Mouse (Mus musculus) stomach, embryonic 16.5 days (tissue): Measurements from ENCODE around the gene Npw. TPM values are rescaled to one million over a fixed set of nuclear protein-coding genes. Genes with fewer than 3 reads are reported as not detected.
A peak's percentile ranks its signal among the peaks of the same experiment; 100 is the strongest.

Experiments used
- ATAC-seq: fragments of 200-750 bp; cut with Nextera tagmentation; 2 replicates; pipeline ENCODE4 v1.8.0; 2017; ENCODE audit warnings: moderate number of reproducible peaks, moderate TSS enrichment; ENCODE audit not compliant: insufficient read depth, low FRiP score
- H3K27ac ChIP-seq: fragments of 300-500 bp; sonication (generic); 2 replicates; pipeline ENCODE4 v1.5.1; 2014; ENCODE audit warnings: low read length
- H3K27me3 ChIP-seq: fragments of 300-500 bp; sonication (generic); 2 replicates; pipeline ENCODE4 v1.6.1; 2014; ENCODE audit warnings: low read length, control low read depth, mixed read lengths; ENCODE audit not compliant: control insufficient read depth, insufficient read depth
- H3K36me3 ChIP-seq: fragments of 300-500 bp; sonication (generic); 2 replicates; pipeline ENCODE4 v1.6.1; 2014; ENCODE audit warnings: low read length; ENCODE audit not compliant: control insufficient read depth, insufficient read depth
- H3K4me1 ChIP-seq: fragments of 300-500 bp; sonication (generic); 2 replicates; pipeline ENCODE4 v1.6.1; 2014; ENCODE audit warnings: low read length, control low read depth, mixed read lengths; ENCODE audit not compliant: control insufficient read depth, insufficient read depth
- H3K4me2 ChIP-seq: fragments of 300-500 bp; sonication (generic); 2 replicates; pipeline ENCODE4 v1.6.1; 2014; ENCODE audit warnings: low read depth, low read length, mixed read lengths
- H3K4me3 ChIP-seq: fragments of 300-500 bp; sonication (generic); replicated peaks from 2 replicates; pipeline ENCODE4 v1.5.1; 2014; ENCODE audit warnings: mild to moderate bottlenecking, low read length
- H3K9ac ChIP-seq: fragments of 300-500 bp; sonication (generic); 2 replicates; pipeline ENCODE4 v1.6.1; 2014; ENCODE audit warnings: low read length
- H3K9me3 ChIP-seq: fragments of 300-500 bp; sonication (generic); replicated peaks from 2 replicates; pipeline ENCODE4 v1.6.1; 2016; ENCODE audit warnings: low read length, control low read depth; ENCODE audit not compliant: control insufficient read depth
- WGBS: fragments of 180-500 bp; shearing (Covaris S2); extraction: QIAGEN DNeasy Blood & Tissue Kit; methylation state at CpG from one replicate; pipeline ENCODE4 v1.1.7; 2014; 5-methylcytosine and 5-hydroxymethylcytosine counted together
- polyA plus RNA-seq: library from polyadenylated mRNA; unstranded; fragments of >200 nt; fragmentation: Nextera tagmentation; extraction: Ambion mirVana; gene quantifications from 2 replicates; pipeline ENCODE4 v1.2.1, GENCODE M21; 2015

Gene Npw
- polyA plus RNA-seq, 1 experiment from 2014 or later, result 0.37 TPM

DNA sequence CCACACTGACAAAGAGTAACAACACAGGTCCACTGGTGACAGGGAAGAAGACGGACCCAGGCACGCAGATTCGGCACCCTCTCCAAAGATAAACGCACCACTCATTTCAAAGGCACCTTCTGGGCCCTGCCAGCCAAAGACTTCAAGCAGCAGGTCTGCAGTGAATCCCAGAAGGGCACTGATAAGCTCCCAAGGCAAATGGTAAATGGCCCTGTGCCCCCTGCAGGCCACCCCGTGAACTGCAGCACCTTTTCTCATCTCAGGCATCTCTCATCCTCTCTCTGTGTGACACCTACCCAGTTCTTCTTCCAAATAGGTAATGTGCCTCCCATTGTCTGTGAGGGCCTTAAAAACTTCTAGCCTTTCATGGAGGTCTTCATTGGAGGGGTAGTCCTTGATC is 29.6 kb downstream of the Npw start:
- no peak overlapping the region for H3K9ac ChIP-seq
- H3K9me3 ChIP-seq, result no peaks in the 10 kb centered on the region
- ATAC-seq, result no peak
- no peaks in the 10 kb centered on the region for H3K27me3 ChIP-seq
- peaks cover 15% of the 10 kb centered on the region for H3K4me1 ChIP-seq
- peaks cover 3% of the 10 kb centered on the region; the same call in 1 of the 2 replicates for H3K36me3 ChIP-seq
- no peak overlapping the region for H3K4me2 ChIP-seq
- H3K4me3 ChIP-seq, result no peak overlapping the region
- H3K27ac ChIP-seq, result no peak overlapping the region
- 46% methylated on average over 5 of the region's 5 CpGs for WGBS

DNA sequence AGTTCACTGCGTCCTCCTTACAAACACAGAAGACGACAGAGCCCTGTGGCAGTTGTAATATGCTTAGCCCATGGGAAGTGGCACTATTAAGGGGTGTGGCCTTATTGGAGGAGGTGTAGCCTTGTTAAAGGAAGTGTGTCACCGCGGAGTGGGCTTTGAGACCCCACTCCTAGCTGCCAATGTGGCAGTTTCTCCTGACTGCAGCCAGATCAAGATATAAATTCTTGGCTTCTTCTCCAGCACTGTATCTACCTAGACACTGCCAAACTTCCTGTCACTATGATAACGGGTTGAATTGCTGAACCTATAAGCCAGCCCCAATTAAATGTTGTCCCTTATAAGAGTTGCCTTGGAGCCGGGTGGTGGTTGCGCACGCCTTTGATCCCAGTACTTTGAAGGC is 32.8 kb downstream of the Npw start:
- H3K4me1 ChIP-seq, result no peaks in the 10 kb centered on the region
- peaks cover 8% of the 10 kb centered on the region; the same call in 1 of the 2 replicates for H3K36me3 ChIP-seq
- H3K27ac ChIP-seq, result no peak overlapping the region
- no peaks in the 10 kb centered on the region for H3K27me3 ChIP-seq
- H3K9me3 ChIP-seq, result no peaks in the 10 kb centered on the region
- WGBS, result 90% methylated on average over 8 of the region's 8 CpGs
- no peak overlapping the region for H3K9ac ChIP-seq
- H3K4me3 ChIP-seq, result no peak overlapping the region
- no peak for ATAC-seq
- no peak overlapping the region for H3K4me2 ChIP-seq

DNA sequence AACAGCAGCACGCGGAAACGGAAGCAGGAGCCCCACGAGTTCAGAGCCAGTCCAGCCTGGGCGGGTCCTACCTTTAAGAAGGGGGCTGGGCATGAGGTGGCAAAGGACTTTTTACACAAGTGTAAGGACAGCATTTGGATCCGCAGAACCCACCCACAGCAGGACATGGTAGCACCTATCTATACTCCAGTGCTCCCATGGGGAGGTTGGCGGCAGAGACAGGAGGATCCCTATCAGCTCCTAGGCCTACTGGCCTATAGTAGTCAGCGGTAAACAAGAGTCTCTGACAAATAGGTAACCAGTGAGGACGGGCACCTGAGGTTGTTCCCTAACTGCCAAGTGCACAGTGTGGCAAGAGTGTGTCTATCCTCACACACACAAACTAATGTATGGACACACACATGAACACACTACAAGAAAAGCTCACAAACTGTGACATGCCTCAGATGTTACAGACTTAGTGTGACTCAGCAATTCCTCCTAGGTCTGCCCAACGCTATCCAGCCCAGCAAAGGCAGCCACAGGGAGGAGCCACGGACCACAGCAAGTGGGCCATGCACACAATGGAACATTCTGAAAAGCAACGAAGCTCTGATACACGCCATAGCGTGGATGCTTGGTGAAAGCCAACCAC is 40.6 kb downstream of the Npw start:
- H3K4me2 ChIP-seq, result no peak overlapping the region
- WGBS, result 81% methylated on average over 14 of the region's 14 CpGs
- H3K4me3 ChIP-seq, result no peak overlapping the region
- ATAC-seq, result 0 out of 2 replicates have a peak, but pooled peaks have one; percentile 30
- no peaks in the 10 kb centered on the region for H3K4me1 ChIP-seq
- H3K9ac ChIP-seq, result no peak overlapping the region
- no peak overlapping the region for H3K27ac ChIP-seq
- peaks cover 25% of the 10 kb centered on the region for H3K36me3 ChIP-seq
- H3K27me3 ChIP-seq, result no peaks in the 10 kb centered on the region
- H3K9me3 ChIP-seq, result no peaks in the 10 kb centered on the region

DNA sequence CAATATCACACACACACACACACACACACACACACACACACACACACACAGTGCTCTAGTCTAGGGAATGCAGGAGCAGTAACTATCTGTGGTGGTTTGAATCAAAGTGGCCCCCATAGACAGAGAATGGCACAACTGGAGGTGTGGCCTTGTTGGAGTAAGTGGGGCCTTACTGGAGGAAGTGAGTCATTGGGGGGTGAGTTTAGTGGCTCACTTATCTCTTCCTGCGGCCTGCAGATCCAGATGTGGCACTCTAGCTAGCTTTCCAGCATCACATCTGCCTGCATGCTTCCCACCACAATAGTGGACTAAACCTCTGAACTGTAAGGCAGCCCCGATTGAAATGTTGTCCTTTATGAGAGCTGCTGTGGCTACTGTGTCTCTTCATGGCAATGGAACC is 47.5 kb downstream of the Npw start:
- H3K4me1 ChIP-seq, result no peaks in the 10 kb centered on the region
- no peaks in the 10 kb centered on the region for H3K9me3 ChIP-seq
- H3K36me3 ChIP-seq, result peaks cover 12% of the 10 kb centered on the region
- no peak overlapping the region for H3K4me3 ChIP-seq
- WGBS, result 70% methylated on average over 2 of the region's 2 CpGs
- ATAC-seq, result no peak
- no peaks in the 10 kb centered on the region for H3K27me3 ChIP-seq
- no peak overlapping the region for H3K27ac ChIP-seq
- H3K9ac ChIP-seq, result no peak overlapping the region
- H3K4me2 ChIP-seq, result no peak overlapping the region

DNA sequence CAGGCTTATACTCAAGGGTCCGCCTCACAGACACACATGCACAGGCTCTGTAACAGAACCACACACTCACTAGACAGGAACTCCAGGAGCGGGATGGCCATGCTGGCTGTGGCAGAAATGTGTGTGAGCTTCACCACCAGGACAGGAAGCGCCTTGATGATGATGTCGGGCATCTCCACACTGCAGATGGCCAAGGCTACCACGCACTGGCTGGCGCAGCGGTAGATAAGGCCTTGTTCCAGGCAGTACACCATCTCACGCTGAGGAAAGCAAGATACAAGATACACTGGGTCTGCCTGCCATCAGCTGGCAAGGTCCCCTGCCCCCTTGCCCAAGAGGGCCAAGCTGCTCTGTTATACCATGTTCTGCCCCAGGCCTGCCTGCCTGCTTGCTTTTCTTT is 49.4 kb downstream of the Npw start:
- ATAC-seq, result no peak
- peaks cover 8% of the 10 kb centered on the region for H3K36me3 ChIP-seq
- no peak overlapping the region for H3K4me2 ChIP-seq
- no peaks in the 10 kb centered on the region for H3K9me3 ChIP-seq
- 89% methylated on average over 8 of the region's 8 CpGs for WGBS
- H3K27me3 ChIP-seq, result no peaks in the 10 kb centered on the region
- H3K9ac ChIP-seq, result no peak overlapping the region
- no peak overlapping the region for H3K27ac ChIP-seq
- no peak overlapping the region for H3K4me3 ChIP-seq
- no peaks in the 10 kb centered on the region for H3K4me1 ChIP-seq

DNA sequence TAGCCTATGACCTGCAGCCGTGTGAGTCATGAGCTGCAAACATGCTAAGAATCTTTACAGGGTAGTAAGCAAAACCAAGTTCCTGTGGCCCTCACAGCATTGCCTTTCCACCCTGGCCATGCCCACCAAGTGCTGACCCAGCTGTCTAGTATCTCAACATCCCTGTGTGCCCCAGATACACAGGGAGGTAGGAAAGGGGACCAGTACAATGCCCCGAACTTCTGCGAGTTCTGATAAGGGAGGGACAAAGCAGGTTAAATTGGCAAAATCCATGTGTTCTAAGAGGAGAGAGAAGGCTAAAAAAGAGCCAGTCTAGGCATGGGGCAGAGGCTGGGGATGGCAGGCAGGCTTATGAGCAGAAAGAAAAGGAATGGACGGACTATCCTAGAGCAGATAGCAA is 49.9 kb downstream of the Npw start:
- no peaks in the 10 kb centered on the region for H3K9me3 ChIP-seq
- H3K4me1 ChIP-seq, result no peaks in the 10 kb centered on the region
- peaks cover 3% of the 10 kb centered on the region; the same call in 1 of the 2 replicates for H3K36me3 ChIP-seq
- no peak overlapping the region for H3K4me3 ChIP-seq
- H3K27ac ChIP-seq, result no peak overlapping the region
- H3K4me2 ChIP-seq, result no peak overlapping the region
- WGBS, result 90% methylated on average over 4 of the region's 4 CpGs
- no peak for ATAC-seq
- no peak overlapping the region for H3K9ac ChIP-seq
- H3K27me3 ChIP-seq, result no peaks in the 10 kb centered on the region

Other genes with a start within 250 kb of the Npw start
- gene Rnps1, start 243.9 kb downstream of the Npw start, polyA plus RNA-seq, result 216 and 217 TPM in 2 replicates
- 153 and 166 TPM in 2 replicates for gene Eci1, start 231.8 kb downstream of the Npw start, polyA plus RNA-seq
- 9.2 and 19.9 TPM in 2 replicates for gene Dnase1l2, start 215.4 kb downstream of the Npw start, polyA plus RNA-seq
- gene E4f1, start 188.1 kb downstream of the Npw start, polyA plus RNA-seq, result 29.4 and 35.0 TPM in 2 replicates
- 49.6 and 54.5 TPM in 2 replicates for gene Pgp, start 188.1 kb downstream of the Npw start, polyA plus RNA-seq
- gene Bricd5, start 184.6 kb downstream of the Npw start, polyA plus RNA-seq, result 0.36 and 0.46 TPM in 2 replicates
- gene Mlst8, start 179.4 kb downstream of the Npw start, polyA plus RNA-seq, result 29.0 and 33.6 TPM in 2 replicates
- gene Caskin1, start 169.9 kb downstream of the Npw start, polyA plus RNA-seq, result 1.5 and 2.3 TPM in 2 replicates
- gene Traf7, start 130.5 kb downstream of the Npw start, polyA plus RNA-seq, result 80.6 and 104 TPM in 2 replicates
- gene Rab26, start 124.2 kb downstream of the Npw start, polyA plus RNA-seq, result 7.9 and 9.4 TPM in 2 replicates
- gene Pkd1, start 108.6 kb downstream of the Npw start, polyA plus RNA-seq, result 21.7 and 22.2 TPM in 2 replicates
- 53.1 and 57.2 TPM in 2 replicates for gene Tsc2, start 25.8 kb downstream of the Npw start, polyA plus RNA-seq
- gene Nthl1, start 25.8 kb downstream of the Npw start, polyA plus RNA-seq, result 18.0 and 19.1 TPM in 2 replicates
- gene Slc9a3r2, start 8.1 kb downstream of the Npw start, polyA plus RNA-seq, result 38.0 and 39.0 TPM in 2 replicates
- gene Zfp598, start 11.2 kb upstream of the Npw start, polyA plus RNA-seq, result 13.6 and 13.7 TPM in 2 replicates
- gene Syngr3, start 31.5 kb upstream of the Npw start, polyA plus RNA-seq, result 6.1 and 6.2 TPM in 2 replicates
- 34.5 and 35.2 TPM in 2 replicates for gene Gfer, start 37.7 kb upstream of the Npw start, polyA plus RNA-seq
- gene Noxo1, start 37.8 kb upstream of the Npw start, polyA plus RNA-seq, result 3.8 and 5.8 TPM in 2 replicates
- gene Tbl3, start 49.2 kb upstream of the Npw start, polyA plus RNA-seq, result 63.6 and 70.4 TPM in 2 replicates
- gene Rnf151, start 59.6 kb upstream of the Npw start, polyA plus RNA-seq, result 0.14 TPM in 1 of 2 replicates, not detected in the other
- 1,212 and 1,230 TPM in 2 replicates for gene Rps2, start 59.7 kb upstream of the Npw start, polyA plus RNA-seq
- 225 and 246 TPM in 2 replicates for gene Ndufb10, start 66.0 kb upstream of the Npw start, polyA plus RNA-seq
- 0.25 and 0.57 TPM in 2 replicates for gene Rpl3l, start 69.4 kb upstream of the Npw start, polyA plus RNA-seq
- gene Msrb1, start 78.2 kb upstream of the Npw start, polyA plus RNA-seq, result 40.3 and 45.5 TPM in 2 replicates
- 0.81 and 1.0 TPM in 2 replicates for gene Hs3st6, start 94.5 kb upstream of the Npw start, polyA plus RNA-seq
- gene Meiob, start 145.8 kb upstream of the Npw start, polyA plus RNA-seq, result 0.10 TPM in 1 of 2 replicates, not detected in the other
- 50.9 and 53.1 TPM in 2 replicates for gene Hagh, start 181.7 kb upstream of the Npw start, polyA plus RNA-seq
- 29.9 and 36.5 TPM in 2 replicates for gene Fahd1, start 191.9 kb upstream of the Npw start, polyA plus RNA-seq
- 3.7 and 4.2 TPM in 2 replicates for gene Igfals, start 207.5 kb upstream of the Npw start, polyA plus RNA-seq
- gene Nubp2, start 227.9 kb upstream of the Npw start, polyA plus RNA-seq, result 44.1 and 47.9 TPM in 2 replicates
- gene Spsb3, start 228.2 kb upstream of the Npw start, polyA plus RNA-seq, result 31.5 and 32.7 TPM in 2 replicates
- 32.3 and 33.5 TPM in 2 replicates for gene Eme2, start 236.6 kb upstream of the Npw start, polyA plus RNA-seq
- gene Mrps34, start 236.7 kb upstream of the Npw start, polyA plus RNA-seq, result 91.2 and 96.2 TPM in 2 replicates
- 63.1 and 64.8 TPM in 2 replicates for gene Nme3, start 238.0 kb upstream of the Npw start, polyA plus RNA-seq